Mouse (Mus musculus) bone marrow macrophage, adult 2 months (primary cell): ENCODE results near the gene Zfp111.

Source experiments
- CTCF ChIP-seq: IDR thresholded peaks from 2 replicates; pipeline ENCODE4 v1.5.1; 2012; ENCODE audit warnings: low read depth, mild to moderate bottlenecking, low read length, moderate library complexity
- POLR2A ChIP-seq: IDR thresholded peaks from 2 replicates; pipeline ENCODE4 v1.6.1; 2012; ENCODE audit warnings: mild to moderate bottlenecking, low read depth, low read length, borderline replicate concordance

GRCm38 (mm10) chr7:24253779-24254615 is 42.8 kb upstream of the Zfp111 start:
- TF ChIP-seq CTCF (no peak), POLR2A (no peak)
